Mouse (Mus musculus) limb, embryonic 10.5 days (tissue): ENCODE measurements around the gene Gm6526. TPM values are rescaled to one million over a fixed set of nuclear protein-coding genes. Genes with fewer than 3 reads are reported as not detected.
"Not testable (repeated sequence)": the region's sequence is repeated elsewhere in the genome, so short reads cannot be mapped to it uniquely, and the experiment has no call there.

Experiments used
- DNase-seq: peaks from one replicate; pipeline ENCODE4 v3.0.0-alpha.2; 2017; ENCODE audit warnings: low spot score
- H3K27ac ChIP-seq: fragments of 300-500 bp; sonication (generic); 2 replicates; pipeline ENCODE4 v1.5.1; 2016; ENCODE audit warnings: mild to moderate bottlenecking
- H3K27me3 ChIP-seq: fragments of 300-500 bp; sonication (generic); 2 replicates; pipeline ENCODE4 v1.6.1; 2016; ENCODE audit warnings: low read depth, mild to moderate bottlenecking; ENCODE audit not compliant: poor library complexity, severe bottlenecking
- H3K36me3 ChIP-seq: fragments of 300-500 bp; sonication (generic); 2 replicates; pipeline ENCODE4 v1.6.1; 2016; ENCODE audit warnings: mild to moderate bottlenecking, moderate library complexity
- H3K4me1 ChIP-seq: fragments of 300-500 bp; sonication (generic); 2 replicates; pipeline ENCODE4 v1.6.1; 2016
- H3K4me3 ChIP-seq: fragments of 300-500 bp; sonication (generic); 2 replicates; pipeline ENCODE4 v1.5.1; 2016; ENCODE audit warnings: mild to moderate bottlenecking, moderate library complexity
- H3K9me3 ChIP-seq: fragments of 300-500 bp; sonication (generic); replicated peaks from 2 replicates; pipeline ENCODE4 v1.6.1; 2016; ENCODE audit warnings: mild to moderate bottlenecking
- WGBS: fragments of 180-500 bp; shearing (Covaris S2); methylation state at CpG from one replicate; pipeline ENCODE4 v1.1.7; 2016; 5-methylcytosine and 5-hydroxymethylcytosine counted together
- polyA plus RNA-seq: library from polyadenylated mRNA; unstranded; fragments of >200 nt; fragmentation: Nextera tagmentation; extraction: Ambion mirVana; gene quantifications from 2 replicates; pipeline ENCODE4 v1.2.1, GENCODE M21; 2016

The Gm6526 gene
- polyA plus RNA-seq, result not detected in 2 replicates

DNA sequence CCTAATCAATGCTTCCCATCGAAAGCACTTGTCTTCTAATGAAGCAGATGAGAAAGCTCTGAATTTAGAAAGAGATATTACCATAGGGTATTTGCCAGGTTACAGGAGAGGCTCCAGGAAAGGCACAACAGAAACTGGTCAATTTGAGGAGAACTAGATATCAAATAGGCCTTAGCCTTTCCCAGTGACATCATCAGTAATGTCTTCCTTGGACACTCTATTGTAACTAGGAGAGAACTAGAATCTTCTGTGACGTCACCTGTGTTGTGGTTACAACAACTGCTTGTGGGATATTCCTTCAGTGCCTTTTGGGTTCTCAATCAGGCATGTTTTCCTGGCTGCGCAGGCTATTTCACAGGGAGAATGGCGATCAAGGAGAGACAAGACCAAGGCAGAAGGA, at the start of gene Gm6526:
TSS of gene Gm6526 (plus strand) at position 301 of the 400 bp plus-strand sequence.
- not testable (repeated sequence) for H3K27ac ChIP-seq, H3K4me1 ChIP-seq, H3K27me3 ChIP-seq, H3K4me3 ChIP-seq, H3K9me3 ChIP-seq, H3K36me3 ChIP-seq, DNase-seq
- WGBS, result 82% methylated on average over 4 of the region's 4 CpGs

DNA sequence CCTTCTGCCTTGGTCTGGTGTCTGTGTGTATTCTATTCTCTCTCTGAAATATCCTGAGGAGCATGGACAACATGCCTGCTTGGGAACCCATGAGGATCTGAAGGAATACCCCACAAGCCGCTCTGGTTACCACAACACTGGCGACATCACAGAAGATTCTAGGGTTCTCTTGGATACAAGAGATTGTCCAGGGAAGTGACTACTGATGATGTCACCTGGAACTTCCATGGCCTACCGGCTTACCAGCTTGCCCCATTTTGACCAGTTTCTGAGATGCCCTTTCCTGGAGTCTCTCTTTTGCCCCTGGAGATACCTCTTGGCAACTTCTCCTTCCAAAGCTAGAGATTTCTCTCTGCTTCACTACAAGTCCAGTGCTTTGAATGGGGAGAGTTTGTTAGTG, 20.3 kb upstream of the Gm6526 start, which contains the start of gene Gm16506:
TSS of gene Gm16506 (minus strand) at position 101 of the 400 bp plus-strand sequence.
- H3K27me3 ChIP-seq, H3K4me3 ChIP-seq, H3K36me3 ChIP-seq, H3K27ac ChIP-seq, H3K9me3 ChIP-seq, H3K4me1 ChIP-seq, DNase-seq: not testable (repeated sequence)
- WGBS, result 85% methylated on average over 3 of the region's 3 CpGs

- not testable (repeated sequence) for H3K27me3 ChIP-seq, H3K27ac ChIP-seq, H3K36me3 ChIP-seq, H3K4me1 ChIP-seq, DNase-seq, H3K4me3 ChIP-seq, H3K9me3 ChIP-seq
- WGBS, result 95% methylated on average over 3 of the region's 3 CpGs
These were observed 37.0 kb downstream of the Gm6526 start, which contains the start of gene Gm8180 for GRCm38 (mm10) chr14:43784645-43785044. TSS of gene Gm8180 (minus strand) at chr14:43784745.

GRCm38 (mm10) chr14:43793811-43794210, 46.1 kb downstream of the Gm6526 start:
- DNase-seq, H3K4me3 ChIP-seq, H3K27ac ChIP-seq, H3K4me1 ChIP-seq, H3K36me3 ChIP-seq, H3K27me3 ChIP-seq, H3K9me3 ChIP-seq: not testable (repeated sequence)
- WGBS, result 78% methylated on average over 5 of the region's 5 CpGs

GRCm38 (mm10) chr14:43796069-43796904, 48.6 kb downstream of the Gm6526 start:
- no peak overlapping the region for H3K27ac ChIP-seq
- H3K4me1 ChIP-seq, result peaks cover 7% of the 10 kb centered on the region; the same call in 1 of the 2 replicates
- no peaks in the 10 kb centered on the region for H3K27me3 ChIP-seq
- no peaks in the 10 kb centered on the region for H3K36me3 ChIP-seq
- DNase-seq, result peak; percentile 28
- no peaks in the 10 kb centered on the region for H3K9me3 ChIP-seq
- 23% methylated on average over 14 of the region's 14 CpGs for WGBS
- H3K4me3 ChIP-seq, result peak overlapping the region; percentile 34

GRCm38 (mm10) chr14:43796905-43797470, 49.3 kb downstream of the Gm6526 start:
- WGBS, result 12% methylated on average over 23 of the region's 23 CpGs
- not testable (repeated sequence) for H3K27ac ChIP-seq, H3K9me3 ChIP-seq, H3K27me3 ChIP-seq, H3K4me1 ChIP-seq, H3K36me3 ChIP-seq
- H3K4me3 ChIP-seq, result peak overlapping the region; percentile 34
- DNase-seq, result peak; percentile 35

- H3K9me3 ChIP-seq, H3K27me3 ChIP-seq, H3K4me3 ChIP-seq, DNase-seq, H3K4me1 ChIP-seq, H3K36me3 ChIP-seq, H3K27ac ChIP-seq: not testable (repeated sequence)
- WGBS, result 19% methylated on average over 7 of the region's 7 CpGs
These were observed 56.8 kb downstream of the Gm6526 start for GRCm38 (mm10) chr14:43804435-43804834.

Other genes starting within 250 kb of the Gm6526 start
- not detected in 2 replicates for gene Gm5799, start 204.3 kb upstream of the Gm6526 start, polyA plus RNA-seq
- not detected in 2 replicates for gene Gm17654, start 168.7 kb upstream of the Gm6526 start, polyA plus RNA-seq
- not detected in 2 replicates for gene Gm10375, start 139.9 kb upstream of the Gm6526 start, polyA plus RNA-seq
- not detected in 2 replicates for gene Gm8165, start 70.7 kb upstream of the Gm6526 start, polyA plus RNA-seq
- gene Gm7324, start 50.0 kb upstream of the Gm6526 start, polyA plus RNA-seq, result 1.5 and 1.7 TPM in 2 replicates
- gene Gm16506, start 20.4 kb upstream of the Gm6526 start, polyA plus RNA-seq, result not detected in 2 replicates
- not detected in 2 replicates for gene Gm8180, start 36.9 kb downstream of the Gm6526 start, polyA plus RNA-seq
- not detected in 2 replicates for gene Ear1, start 127.7 kb downstream of the Gm6526 start, polyA plus RNA-seq
- gene Ear10, start 175.7 kb downstream of the Gm6526 start, polyA plus RNA-seq, result not detected in 2 replicates
- 10.9 and 13.5 TPM in 2 replicates for gene Gm8113, start 177.5 kb downstream of the Gm6526 start, polyA plus RNA-seq
- not detected in 2 replicates for gene Ang5, start 209.2 kb downstream of the Gm6526 start, polyA plus RNA-seq